Mouse (Mus musculus) olfactory bulb, adult 2 months (tissue): ENCODE measurements around the gene Sh3rf3.

Experiments
- CTCF ChIP-seq: fragments of 200-500 bp; IDR thresholded peaks from 2 replicates; pipeline ENCODE4 v1.5.1; 2012; ENCODE audit warnings: low read depth, mild to moderate bottlenecking, low read length, moderate library complexity; ENCODE audit not compliant: insufficient read depth
- POLR2A ChIP-seq: fragments of 200-500 bp; IDR thresholded peaks from 2 replicates; pipeline ENCODE4 v1.6.1; 2012; ENCODE audit warnings: mild to moderate bottlenecking, low read depth, low read length, moderate library complexity; ENCODE audit not compliant: insufficient read depth

- TF ChIP-seq POLR2A (no peak), CTCF (no peak)
Observed at GRCm38 (mm10) chr10:58915301-58916245, 102.4 kb downstream of the Sh3rf3 start.
